Mouse (Mus musculus): Measurements from ENCODE around the gene Kcnj14. TPM values are rescaled to one million over a fixed set of nuclear protein-coding genes. Genes with fewer than 3 reads are reported as not detected.

Gene Kcnj14
- total RNA-seq, 2 experiments from 2014 or later, result 2.0 to 2.6 TPM

DNA sequence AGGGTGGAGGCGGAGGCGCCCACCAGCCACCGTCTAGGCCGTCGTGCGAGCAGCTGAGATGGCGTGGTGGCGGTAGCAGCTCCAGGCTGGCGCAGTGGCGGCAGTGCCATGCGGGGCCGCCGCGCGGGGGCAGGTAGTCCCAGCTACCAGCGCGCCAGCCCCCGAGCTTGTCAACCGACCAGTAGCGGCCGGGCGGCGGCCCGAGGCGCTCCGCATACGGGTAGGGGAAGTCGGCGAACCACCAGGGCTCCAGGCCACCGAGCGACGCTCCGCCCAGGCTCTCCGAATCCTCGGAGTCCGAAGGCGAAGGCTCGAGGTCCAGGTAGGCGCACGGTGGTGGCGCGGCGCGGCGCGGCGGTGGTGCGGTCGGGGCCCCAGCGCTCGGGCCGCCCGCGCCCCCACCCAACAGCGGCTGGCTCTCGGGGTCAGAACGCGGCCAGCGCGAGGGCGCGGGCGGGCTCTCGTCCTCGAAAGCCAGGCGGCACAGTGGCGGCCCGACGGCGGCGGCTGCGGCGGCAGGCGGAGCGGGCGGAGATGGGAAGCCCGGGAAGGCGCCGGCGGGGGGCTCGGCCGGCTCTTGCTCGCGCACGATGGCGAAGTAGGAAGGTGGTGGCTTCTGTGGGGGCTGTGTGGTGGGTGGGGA is 8.7 kb upstream of the Kcnj14 start:
- DNase-seq (ENCODE audit: low spot score in 2 of 2), result no peak

DNA sequence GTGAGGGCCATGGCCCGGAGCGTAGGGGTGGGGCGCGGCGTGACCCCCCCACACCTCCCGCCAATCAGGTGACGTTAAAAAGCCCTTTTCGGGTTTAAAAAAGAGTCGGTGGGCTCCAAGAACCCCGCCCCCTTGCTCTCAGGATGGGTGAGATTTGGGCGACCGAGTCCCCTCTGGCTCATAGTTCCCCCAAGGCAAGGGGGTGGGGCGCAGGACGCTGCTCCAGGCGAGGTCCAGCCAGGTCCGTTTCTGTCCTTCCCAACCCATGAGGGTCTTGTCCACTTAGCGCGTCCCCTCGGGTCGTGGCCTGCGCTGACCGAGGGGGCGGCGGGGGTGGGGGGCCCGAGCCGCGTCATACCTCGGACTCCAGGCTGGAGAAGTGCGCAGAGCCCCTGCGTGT is 7.8 kb upstream of the Kcnj14 start:
- DNase-seq (ENCODE audit: low spot score in 2 of 2), result no peak

DNA sequence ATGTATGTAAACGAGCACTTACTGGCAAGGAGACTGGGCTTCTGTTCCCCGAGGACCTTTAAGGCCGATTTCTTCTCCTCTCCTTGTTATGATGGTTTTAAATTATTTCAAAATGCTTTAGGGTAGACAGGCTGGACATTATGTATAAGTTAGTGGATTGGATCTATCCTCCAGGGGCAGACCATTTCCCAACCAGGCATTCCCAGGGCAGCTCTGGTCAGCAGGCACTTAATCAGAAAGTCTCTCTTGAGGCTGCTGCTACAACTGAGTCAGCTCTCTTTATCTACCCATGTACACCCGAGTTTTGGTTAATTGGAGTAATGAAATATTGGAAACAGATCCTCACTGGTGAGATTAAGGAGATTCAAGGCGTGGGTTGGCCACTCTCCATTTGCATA is 6.5 kb upstream of the Kcnj14 start:
- DNase-seq (ENCODE audit: low spot score in 2 of 2), result no peak

DNA sequence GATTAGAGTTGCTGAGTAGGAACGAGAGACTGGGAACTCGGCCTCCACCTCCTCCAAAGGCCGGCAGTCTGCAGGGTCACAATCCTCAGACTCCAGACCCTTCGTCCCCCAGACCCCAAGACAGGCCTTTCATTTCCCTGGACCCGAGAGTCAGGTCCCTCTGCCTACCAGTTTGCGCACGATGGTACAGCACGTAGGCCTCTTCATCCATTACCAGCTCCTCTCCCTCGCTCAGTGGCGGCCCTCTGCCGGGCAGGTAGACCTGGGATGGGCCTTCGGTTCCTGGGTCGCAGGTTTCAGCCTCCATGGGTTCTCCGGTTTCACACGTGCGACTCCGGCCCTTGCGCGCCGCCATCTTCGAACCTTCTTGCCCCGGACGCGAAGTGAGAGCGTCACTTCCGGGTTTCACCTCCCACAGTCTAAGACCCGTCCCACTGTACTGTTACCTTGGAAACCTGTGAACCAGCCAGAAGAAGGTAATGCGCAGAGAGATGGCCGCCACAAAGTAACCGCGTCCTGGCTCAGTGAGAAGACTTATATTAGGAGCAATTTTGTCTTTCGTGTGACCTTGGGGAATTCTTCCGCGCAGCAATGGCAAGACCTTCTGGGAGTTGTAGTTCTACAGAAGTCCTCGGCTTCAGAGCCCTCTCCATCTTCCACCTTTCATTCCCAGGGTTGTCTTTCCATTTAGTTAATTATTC is 6.0 kb upstream of the Kcnj14 start, which contains the start of gene Grwd1:
Grwd1 (minus strand) TSS at position 518 of the 701 bp plus-strand sequence.
- DNase-seq (ENCODE audit: low spot score in 2 of 2), result peak; percentile 80 to 85

- DNase-seq (ENCODE audit: low spot score in 2 of 2), result no peak
Observed at GRCm38 (mm10) chr7:45826631-45827030, 2.0 kb upstream of the Kcnj14 start.

DNA sequence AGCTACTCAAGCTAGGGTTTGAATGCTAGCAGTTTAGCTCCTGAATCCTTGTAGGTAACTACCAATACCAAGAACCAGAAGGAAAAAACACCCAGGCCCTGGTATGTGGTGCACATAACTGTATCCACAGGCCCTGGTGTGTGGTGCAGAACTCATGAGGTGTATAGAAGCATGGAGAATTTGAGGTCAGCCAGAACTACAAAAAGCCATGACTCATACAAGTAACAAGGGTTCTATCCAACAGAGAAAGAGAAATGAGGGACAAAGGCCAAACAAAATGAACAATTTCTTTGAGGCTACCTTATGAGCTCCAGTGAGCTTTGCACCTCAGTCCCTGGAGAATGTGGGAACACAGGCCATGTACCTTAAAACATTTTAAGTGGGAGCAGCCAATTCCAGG is 3.7 kb downstream of the Kcnj14 start:
- no peak for DNase-seq (ENCODE audit: low spot score in 2 of 2)

- no peak for DNase-seq (ENCODE audit: low spot score in 2 of 2)
Observed at GRCm38 (mm10) chr7:45819843-45820242, 4.7 kb downstream of the Kcnj14 start.

DNA sequence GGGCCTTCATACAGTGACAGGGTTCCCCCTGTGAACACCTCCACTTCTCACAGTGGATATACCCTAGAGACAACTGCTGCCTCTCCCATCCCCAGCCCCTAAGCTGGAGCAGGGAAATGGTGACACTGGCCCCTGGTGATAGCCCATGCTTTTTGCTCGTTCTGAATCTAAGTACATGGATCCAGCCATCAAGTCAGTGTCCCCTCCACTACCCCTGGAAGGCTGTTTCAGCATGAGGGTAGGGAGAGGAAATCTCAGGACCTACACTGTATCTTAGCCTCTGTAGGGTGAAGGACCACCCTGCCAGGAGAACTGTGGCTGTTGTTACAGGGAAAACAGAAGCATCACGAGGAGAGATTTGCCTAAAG is 8.6 kb downstream of the Kcnj14 start:
- DNase-seq (ENCODE audit: low spot score in 2 of 2), result no peak

DNA sequence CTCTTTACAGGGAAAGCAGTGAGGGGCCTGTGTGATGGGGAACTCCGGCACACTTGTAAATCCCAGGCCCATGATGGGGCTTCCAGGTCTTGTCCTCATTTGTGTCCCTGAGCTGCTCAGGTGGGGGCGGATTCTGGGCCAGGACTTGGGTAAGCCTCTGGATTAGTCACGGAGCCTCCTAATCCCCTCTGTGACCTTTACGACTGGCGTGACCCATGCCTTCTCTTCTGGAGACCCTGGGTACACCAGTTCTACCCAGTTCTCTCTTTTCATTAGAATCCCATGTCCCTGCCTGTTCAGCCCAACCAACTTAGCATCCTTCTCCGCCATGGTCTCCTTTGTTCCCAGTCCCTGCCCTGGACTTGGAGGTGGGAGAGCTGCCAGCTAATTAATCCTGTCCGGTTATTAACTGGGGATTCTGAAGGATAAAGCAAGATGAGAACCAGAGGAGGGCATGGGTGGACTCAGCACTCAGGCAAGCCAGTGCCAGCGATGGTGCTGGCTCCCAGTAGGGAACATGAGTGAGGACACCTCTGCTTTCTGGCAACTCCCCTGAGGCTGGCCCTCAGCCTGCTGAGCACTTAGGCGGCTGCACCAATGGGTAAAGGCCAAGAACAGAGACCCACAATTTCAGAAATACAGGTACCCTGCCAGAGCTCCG is 9.1 kb downstream of the Kcnj14 start:
- DNase-seq (ENCODE audit: low spot score in 2 of 2), result no peak

DNA sequence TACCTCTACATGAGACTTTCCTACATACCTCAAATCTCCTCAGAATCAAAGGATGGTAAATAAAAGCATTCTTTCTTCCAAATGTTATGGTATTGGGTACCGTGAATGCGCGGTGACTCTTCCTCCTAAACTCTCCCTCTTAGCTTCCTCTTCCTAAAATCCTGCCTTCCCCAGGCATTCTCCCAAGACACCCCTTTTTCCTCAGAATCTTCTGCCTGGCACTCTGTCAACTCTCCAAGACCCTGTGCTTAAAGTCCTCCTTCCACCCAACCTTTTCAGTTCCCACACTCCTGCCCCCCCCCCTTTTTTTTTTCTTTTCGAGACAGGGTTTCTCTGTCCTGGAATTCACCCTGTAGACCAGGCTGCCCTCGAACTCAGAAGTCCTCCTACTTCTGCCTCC is 9.7 kb downstream of the Kcnj14 start:
- DNase-seq (ENCODE audit: low spot score in 2 of 2), result no peak

DNA sequence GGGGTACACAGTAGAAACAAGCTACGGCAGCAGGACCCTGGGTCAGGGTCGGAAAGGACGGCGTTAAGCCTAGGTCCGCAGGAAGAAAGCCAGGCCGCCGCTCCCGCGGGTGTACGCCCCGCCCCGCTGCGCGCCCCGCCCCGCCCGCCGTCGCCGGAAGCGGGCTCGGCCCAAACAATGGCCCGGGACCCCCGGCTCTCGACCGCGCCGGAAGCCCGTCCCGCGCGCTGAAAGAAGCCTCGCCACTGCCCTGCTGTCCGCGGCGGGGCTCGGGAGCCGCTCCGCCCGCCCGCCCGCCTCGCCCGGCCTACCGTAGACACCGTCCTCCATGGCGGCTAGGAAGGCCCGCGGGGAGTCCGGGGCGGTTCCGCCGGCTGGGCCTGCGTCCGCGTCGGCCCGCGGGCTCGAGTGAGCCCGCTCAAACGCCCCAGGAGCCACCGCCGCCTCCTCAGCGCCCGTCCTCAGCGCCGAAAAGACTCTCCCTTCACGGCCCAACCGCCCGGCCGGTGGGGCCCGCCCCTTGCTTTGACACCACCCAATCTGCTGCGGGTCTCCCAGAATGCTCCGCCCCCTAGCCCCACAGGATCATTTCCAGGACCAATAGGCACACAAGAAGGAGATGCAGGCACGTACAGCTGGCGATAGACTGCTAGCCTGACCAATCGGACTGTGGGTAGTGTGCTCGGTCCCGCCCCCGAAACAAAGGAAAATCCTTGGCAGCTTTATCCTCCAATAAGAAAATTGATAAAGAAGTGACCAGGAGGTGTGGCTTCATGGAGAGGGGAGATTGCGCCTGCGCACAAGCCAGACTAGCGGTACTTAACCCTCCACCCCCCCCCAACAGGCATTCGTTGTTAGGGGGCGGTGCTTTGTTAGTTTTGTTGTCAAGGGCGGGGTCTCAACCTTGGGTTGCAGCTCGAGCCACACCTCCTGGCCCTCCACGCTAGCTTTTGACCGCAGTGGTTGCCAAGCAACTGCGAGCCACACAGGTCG is 10.5 kb downstream of the Kcnj14 start, which contains the start of gene Cyth2:
Cyth2 (minus strand) TSS at position 795 of the 993 bp plus-strand sequence.
- peak; percentile 99 for DNase-seq (ENCODE audit: low spot score in 2 of 2)

DNA sequence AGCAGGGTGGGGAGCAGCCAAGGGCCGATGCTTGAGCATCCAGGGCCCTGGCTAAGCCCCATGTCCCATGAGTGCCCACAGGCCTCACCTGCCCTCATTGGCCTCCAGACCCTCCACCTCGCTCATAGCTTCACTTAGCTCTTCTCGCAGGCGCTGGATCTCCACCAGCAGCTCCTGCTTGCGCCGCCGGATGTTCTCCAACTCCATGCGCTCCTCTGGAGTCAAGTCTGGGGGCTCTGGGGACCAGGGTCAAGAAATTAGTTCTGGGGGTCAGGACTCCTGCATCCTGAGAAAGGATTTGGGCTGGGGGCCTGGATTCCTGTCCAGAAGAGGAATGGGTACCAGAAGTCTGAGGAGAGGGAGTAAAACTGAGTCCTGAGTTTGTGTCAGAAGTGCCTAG is 11.7 kb downstream of the Kcnj14 start:
- no peak for DNase-seq (ENCODE audit: low spot score in 2 of 2)

DNA sequence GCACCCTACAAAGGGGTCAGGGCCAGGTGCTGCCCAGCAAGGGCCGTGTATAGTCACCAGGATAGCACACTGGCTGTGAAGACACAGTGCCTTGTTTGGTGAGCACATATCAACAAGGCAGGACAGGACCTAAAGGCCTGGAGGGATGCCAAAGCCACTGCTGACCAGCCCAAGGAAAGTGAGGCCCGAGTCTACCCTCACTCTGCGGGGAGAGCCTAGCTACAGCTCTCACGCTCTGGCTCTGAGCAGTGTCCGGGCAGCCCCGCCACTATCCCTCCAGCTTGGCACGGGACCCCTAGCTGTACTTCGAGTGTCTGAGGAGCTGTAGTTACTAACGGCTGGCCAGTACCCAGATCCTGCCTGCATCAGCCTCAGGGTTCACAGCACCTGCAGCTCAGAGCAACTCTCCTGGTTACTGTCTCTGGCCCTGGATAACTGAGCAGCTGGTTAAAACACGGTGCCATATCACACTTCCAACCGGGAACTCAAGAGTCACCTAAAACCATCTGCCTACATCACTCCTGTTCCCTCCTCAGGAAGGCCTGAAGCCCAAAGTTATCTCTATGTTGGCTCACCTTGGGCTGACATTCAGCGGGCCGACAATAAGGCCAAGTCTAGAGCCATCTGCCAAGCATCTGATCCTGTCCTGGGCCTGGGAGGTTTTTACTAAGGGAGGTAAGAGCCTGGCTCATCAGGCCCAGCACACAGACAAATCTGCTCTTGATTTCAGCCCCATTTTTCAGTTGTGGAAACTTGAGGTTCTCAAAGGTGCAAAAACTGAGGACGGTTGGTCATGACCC is 15.1 kb downstream of the Kcnj14 start:
- DNase-seq (ENCODE audit: low spot score in 2 of 2), result peak in 1 of 2 experiments; percentile 14

- no peak for DNase-seq (ENCODE audit: low spot score in 2 of 2)
Observed at GRCm38 (mm10) chr7:45808471-45808870, 16.1 kb downstream of the Kcnj14 start.

- DNase-seq (ENCODE audit: low spot score in 2 of 2), result no peak
Observed at GRCm38 (mm10) chr7:45805941-45806340, 18.6 kb downstream of the Kcnj14 start.

DNA sequence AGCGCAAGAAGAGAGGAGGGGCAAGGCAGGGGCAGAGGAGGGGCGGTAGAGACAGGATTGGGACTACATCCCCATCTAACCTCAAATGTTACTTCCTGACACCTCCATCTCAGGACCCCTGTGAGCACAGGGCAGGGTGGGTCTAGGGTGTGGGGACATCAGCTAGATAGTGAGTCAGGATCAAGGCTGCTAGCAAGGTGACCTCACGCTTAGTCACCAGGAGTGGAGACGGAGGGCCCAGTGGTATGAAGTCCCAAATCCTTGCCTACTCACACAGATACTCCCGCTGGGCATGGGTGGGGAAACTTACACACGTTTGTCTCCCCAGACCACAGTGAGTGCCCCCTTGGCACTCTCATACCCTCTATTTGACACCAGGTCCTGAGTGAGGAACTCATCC is 22.0 kb downstream of the Kcnj14 start:
- DNase-seq (ENCODE audit: low spot score in 2 of 2), result no peak

- DNase-seq (ENCODE audit: low spot score in 2 of 2), result peak; percentile 96 to 97
Observed at GRCm38 (mm10) chr7:45801348-45801747, 23.2 kb downstream of the Kcnj14 start.

- no peak for DNase-seq (ENCODE audit: low spot score in 2 of 2)
Observed at GRCm38 (mm10) chr7:45800546-45801204, 23.9 kb downstream of the Kcnj14 start.

DNA sequence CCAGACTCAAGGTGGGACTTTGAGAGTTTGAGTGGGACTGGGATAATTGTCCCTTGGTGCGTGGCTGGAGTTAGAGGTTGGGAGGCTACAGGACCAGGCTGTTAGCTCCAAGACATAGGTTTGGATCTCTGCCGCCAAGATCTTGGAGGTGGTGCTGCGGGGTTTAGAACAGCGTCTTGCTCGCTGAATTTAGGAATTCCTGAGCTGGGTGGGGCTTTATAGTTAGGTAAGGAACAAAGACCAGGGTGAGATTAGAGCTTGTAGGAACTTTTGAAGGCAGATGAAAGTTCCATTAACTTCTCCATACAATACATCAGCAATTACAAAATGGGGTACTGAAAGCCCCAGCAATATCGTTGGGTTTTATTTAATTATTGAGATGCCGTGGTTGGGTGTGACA is 24.6 kb downstream of the Kcnj14 start:
- DNase-seq (ENCODE audit: low spot score in 2 of 2), result no peak

GRCm38 (mm10) chr7:45798931-45799330 is 25.7 kb downstream of the Kcnj14 start:
- no peak for DNase-seq (ENCODE audit: low spot score in 2 of 2)

Measured in layer of hippocampus, postnatal 10 days (tissue).